Mouse (Mus musculus) 3134 (cell line): Measurements from ENCODE around the gene Polr1b.

Experiments used
- DNase-seq: peaks from one replicate; pipeline ENCODE4 v3.0.0-alpha.2; 2011; ENCODE audit warnings: low spot score; ENCODE audit not compliant: insufficient read length; ENCODE audit errors: extremely low read depth

The Polr1b gene

GRCm38 (mm10) chr2:129100784-129101310 is at the start of gene Polr1b:
Gene Polr1b, plus strand, starts transcription at chr2:129100995.
- DNase-seq = peak; percentile 90

- no peak for DNase-seq
These were observed 48.3 kb upstream of the Polr1b start for GRCm38 (mm10) chr2:129052451-129052983.

GRCm38 (mm10) chr2:129055741-129056140 is 45.1 kb upstream of the Polr1b start:
- no peak for DNase-seq

DNA sequence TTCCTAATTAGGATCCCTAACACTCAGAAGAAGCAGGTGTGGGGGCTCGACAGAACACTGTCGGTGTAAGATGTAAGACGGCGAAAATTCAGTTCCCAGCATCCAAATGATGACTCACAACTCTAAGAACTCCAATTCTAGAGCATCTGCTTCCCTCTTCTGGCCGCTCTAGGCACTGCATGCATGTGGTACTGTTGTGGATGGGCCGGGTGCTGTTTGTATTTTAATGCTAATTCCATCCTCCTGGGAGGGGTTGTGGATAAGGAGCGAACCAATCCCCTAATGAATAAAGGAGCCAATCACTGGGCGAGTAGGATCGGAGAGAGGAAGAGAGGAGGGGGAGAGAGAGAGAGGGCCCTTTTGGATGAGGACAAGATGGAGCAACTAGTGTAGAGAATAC is 44.2 kb upstream of the Polr1b start:
- DNase-seq = peak; percentile 22

DNA sequence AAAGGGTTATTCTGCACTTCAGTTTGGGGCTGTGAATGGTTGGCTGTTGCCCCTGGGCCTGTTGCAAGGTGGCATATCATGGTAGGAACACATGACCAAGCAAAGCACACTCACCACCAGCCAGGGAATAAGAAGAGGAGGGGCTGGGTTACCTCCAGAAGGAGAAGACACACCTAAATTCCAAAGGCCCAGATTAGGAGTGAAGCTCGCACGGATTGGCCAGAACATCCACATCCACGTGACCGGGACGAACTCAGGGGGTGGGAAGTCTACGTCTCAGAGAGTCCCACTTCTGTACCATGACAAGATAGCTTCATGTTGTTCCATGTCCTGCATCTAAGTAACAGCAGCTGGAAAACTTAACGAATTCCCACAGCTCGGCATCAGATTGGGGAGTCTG is 43.5 kb upstream of the Polr1b start:
- no peak for DNase-seq

GRCm38 (mm10) chr2:129057920-129058361 is 42.9 kb upstream of the Polr1b start:
- no peak for DNase-seq

GRCm38 (mm10) chr2:129061456-129062059 is 39.2 kb upstream of the Polr1b start:
- no peak for DNase-seq

GRCm38 (mm10) chr2:129065437-129066282 is 35.1 kb upstream of the Polr1b start, which contains the start of gene Ttl:
Gene Ttl, plus strand, starts transcription at chr2:129065942.
- DNase-seq = no peak

- peak; percentile 76 for DNase-seq
These were observed 34.5 kb upstream of the Polr1b start for GRCm38 (mm10) chr2:129066326-129066725.

- no peak for DNase-seq
These were observed 30.5 kb upstream of the Polr1b start for GRCm38 (mm10) chr2:129070296-129070695.

GRCm38 (mm10) chr2:129078313-129078712 is 22.5 kb upstream of the Polr1b start:
- no peak for DNase-seq

DNA sequence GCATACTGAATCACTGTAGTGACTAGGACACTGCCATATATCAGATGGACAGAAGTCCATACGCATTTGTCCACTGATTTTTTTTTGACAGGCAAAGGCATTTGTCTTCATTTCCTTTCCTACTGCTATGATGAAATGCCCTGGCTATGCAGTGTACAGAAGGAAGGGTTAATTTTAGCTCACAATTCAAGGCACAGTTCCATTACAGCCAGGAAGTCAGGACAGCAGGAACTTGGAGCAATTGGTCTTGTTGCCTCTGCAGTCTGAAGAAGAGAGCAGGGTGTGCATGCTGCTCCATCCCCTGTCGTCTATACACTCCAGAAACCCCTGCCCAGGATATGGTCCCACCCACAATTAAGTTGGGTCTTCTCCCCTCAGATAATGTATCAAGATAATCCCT is 21.6 kb upstream of the Polr1b start:
- DNase-seq = no peak

- no peak for DNase-seq
These were observed 19.7 kb upstream of the Polr1b start for GRCm38 (mm10) chr2:129081097-129081496.

DNA sequence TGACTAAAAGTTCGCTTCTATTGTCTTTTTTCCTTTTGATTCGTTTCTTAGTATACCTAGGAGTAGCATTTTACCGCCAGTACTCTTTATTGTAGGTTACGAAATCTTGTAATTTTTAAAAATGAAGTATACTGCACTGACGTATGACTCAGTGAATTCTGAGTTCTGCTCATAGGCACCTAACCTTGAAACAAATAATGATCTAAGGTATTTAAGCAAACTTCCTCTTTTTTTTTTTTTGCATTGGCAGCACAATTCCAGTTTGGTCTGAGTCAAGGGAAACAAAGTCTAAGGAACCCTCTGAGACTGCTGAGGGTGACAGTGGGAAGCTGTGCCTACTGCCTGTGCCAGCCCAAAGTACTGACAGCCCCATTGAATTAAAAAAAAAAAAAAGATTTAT is 17.3 kb upstream of the Polr1b start:
- DNase-seq = no peak

GRCm38 (mm10) chr2:129084959-129085358 is 15.8 kb upstream of the Polr1b start:
- DNase-seq = no peak

DNA sequence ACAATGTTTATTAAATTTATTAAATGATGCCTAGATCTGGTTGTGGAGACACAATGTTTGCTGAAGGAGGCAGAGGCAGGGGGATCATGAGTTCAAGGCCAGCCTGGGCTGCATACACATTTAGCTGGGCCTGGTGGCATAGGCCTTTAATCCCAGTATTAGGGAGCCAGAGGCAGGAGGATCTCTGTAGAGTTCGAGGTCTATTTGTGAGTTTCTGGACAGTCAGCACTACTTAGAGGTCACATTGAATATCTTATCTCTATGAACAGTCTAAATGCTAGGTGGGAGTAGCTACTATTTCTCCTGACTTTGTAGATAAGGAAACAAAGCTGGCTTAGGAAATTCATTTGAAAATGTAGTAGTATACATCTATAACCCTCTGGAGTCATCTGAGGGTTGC is 13.3 kb upstream of the Polr1b start:
- DNase-seq = no peak

DNA sequence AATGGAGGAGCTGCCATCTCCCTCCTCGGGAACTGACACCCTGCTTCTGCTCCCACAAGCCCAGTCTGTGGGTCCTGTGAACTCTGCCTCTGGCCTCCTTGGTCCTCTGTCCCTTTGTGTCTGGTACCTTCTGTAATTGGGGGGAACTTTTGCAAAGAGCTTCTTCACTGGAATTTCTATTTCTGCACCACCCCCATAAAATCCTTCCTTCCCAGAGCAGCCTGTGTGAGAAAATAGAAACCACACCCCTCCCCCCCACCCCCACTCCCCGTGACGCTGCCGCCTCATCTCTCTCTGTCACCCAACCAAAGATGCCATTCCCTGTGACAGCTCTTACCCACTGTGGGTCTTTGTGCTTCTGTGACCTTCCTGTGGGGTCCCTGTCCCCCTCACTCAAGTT is 10.4 kb upstream of the Polr1b start:
- no peak for DNase-seq

DNA sequence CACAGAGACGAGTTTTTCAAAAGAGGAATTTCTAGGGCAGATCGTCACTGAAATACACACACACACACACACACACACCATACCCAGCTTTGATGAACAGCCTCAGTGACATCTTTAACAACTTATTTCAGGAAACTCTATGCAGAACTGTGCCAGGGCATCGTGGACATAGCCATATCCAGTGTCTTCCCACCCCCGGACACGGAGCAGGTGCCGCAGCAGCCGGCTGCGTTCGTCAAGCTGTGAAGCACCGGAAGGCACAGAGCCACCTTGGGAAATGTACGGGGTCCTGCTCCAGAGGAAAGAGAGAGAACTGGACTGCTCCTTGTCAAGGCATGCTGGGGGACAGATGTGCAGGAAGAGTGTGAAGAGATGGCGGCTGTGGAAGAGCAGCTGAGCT is 8.0 kb upstream of the Polr1b start:
- DNase-seq = no peak

- DNase-seq = no peak
These were observed 6.7 kb upstream of the Polr1b start for GRCm38 (mm10) chr2:129093926-129094724.

- DNase-seq = no peak
These were observed 12.1 kb downstream of the Polr1b start for GRCm38 (mm10) chr2:129112924-129113323.
